Mouse (Mus musculus): ENCODE measurements around the gene Zbtb41.

GRCm38 (mm10) chr1:139455226-139455869, 33.3 kb downstream of the Zbtb41 start:
- TF ChIP-seq CTCF (IDR thresholded peaks at IDR 0.05) (no peak), EP300 (IDR thresholded peaks at IDR 0.05; ENCODE audit: insufficient read depth, low read depth, low read length) (no peak)

All from heart, adult 2 months (tissue).